Mouse (Mus musculus): ENCODE data around the gene Cbr1. TPM values are rescaled to one million over a fixed set of nuclear protein-coding genes. Genes with fewer than 3 reads are reported as not detected.

Gene Cbr1
- total RNA-seq, 2 experiments from 2014 or later: 59.9 to 61.7 TPM

Other genes starting within 250 kb of the Cbr1 start
- gene Setd4, start 1.8 kb upstream of the Cbr1 start, total RNA-seq (2021): 1 to 10 TPM; 9.2 to 10.0 TPM
- gene Gm5678, start 22.2 kb downstream of the Cbr1 start, total RNA-seq (2021): 1 to 10 TPM; 2.1 to 2.9 TPM
- 10 to 100 TPM; 13.8 to 16.3 TPM for gene Cbr3, start 77.4 kb downstream of the Cbr1 start, total RNA-seq (2021)
- 10 to 100 TPM; 81.0 to 93.6 TPM for gene Dop1b, start 106.1 kb downstream of the Cbr1 start, total RNA-seq (2021)
- gene Morc3, start 226.3 kb downstream of the Cbr1 start, total RNA-seq (2021): 10 to 100 TPM; 28.7 to 33.2 TPM

Measured in left cerebral cortex, postnatal 14 days (tissue).